Mouse (Mus musculus) bone marrow macrophage, adult 2 months (primary cell): ENCODE results near the gene Tff3.

Source experiments
- CTCF ChIP-seq: IDR thresholded peaks from 2 replicates; pipeline ENCODE4 v1.5.1; 2012; ENCODE audit warnings: low read depth, mild to moderate bottlenecking, low read length, moderate library complexity
- POLR2A ChIP-seq: IDR thresholded peaks from 2 replicates; pipeline ENCODE4 v1.6.1; 2012; ENCODE audit warnings: mild to moderate bottlenecking, low read depth, low read length, borderline replicate concordance

- TF ChIP-seq CTCF (no peak), POLR2A (no peak)
These were observed 51.9 kb downstream of the Tff3 start for GRCm38 (mm10) chr17:31077561-31077960.
